Mouse (Mus musculus) cerebellum, postnatal 14 days (tissue): ENCODE data around the gene Aasdh.
"Not testable (repeated sequence)": the region's sequence is repeated elsewhere in the genome, so short reads cannot be mapped to it uniquely, and the experiment has no call there.

ENCODE experiments used
- DNase-seq, 2 experiments: peaks; one replicate each; pipeline ENCODE4 v3.0.0; 2021; ENCODE audit warnings: mixed read lengths in 2 of 2

The Aasdh gene

GRCm38 (mm10) chr5:76905405-76906154, at the start of gene Aasdh:
Gene Aasdh (minus strand): TSS chr5:76905514.
- peak; percentile 99 for DNase-seq

DNA sequence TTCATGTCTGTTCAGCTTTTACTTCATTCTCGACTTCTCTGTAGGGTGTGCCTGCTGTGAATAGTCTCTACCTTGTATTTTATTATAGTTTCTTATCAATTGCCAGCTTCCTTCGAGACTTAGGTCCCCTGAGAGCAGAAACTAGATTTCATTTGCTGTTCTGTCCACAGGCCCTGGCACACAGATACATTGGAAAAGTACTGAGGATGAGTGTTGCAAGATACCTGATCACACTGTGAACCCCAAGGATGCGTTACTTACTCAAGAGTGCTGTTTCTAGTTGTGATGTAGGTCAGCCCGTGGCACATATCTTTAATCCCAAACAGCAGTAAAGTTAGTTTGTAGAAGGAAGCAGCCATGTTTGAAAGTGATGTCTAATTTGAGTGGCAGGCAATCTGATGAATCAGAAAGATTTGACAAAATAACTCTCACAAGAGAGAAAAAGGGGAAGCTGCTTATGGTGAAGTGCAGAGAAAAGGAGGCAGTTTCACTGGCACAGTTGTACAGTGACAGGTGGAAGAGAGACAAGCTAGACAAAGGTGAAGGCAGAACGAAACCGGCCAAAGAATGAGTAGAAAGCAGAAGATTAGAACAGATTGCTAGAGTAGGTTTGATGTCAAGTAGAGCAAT, 49.1 kb upstream of the Aasdh start:
- DNase-seq, result no peak

DNA sequence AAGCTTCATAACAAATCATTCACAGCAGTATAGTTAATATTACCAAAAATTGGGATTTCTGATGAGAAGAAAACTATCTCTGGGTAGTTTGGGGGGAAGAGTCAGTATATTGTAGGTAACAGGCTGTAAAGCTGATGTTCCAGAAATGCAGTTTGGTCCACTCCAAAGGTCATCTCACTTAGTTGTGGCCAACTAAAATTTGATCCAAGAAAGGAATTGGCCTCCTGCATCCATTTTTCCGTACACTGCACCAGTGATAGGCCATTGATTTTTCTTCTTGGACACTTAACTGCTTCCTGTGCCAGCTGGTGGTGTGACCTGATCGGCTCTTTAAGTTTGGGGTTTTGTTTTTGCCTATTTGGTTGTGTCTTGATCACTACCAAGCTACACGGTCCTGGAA, 48.5 kb upstream of the Aasdh start:
- DNase-seq, result no peak

DNA sequence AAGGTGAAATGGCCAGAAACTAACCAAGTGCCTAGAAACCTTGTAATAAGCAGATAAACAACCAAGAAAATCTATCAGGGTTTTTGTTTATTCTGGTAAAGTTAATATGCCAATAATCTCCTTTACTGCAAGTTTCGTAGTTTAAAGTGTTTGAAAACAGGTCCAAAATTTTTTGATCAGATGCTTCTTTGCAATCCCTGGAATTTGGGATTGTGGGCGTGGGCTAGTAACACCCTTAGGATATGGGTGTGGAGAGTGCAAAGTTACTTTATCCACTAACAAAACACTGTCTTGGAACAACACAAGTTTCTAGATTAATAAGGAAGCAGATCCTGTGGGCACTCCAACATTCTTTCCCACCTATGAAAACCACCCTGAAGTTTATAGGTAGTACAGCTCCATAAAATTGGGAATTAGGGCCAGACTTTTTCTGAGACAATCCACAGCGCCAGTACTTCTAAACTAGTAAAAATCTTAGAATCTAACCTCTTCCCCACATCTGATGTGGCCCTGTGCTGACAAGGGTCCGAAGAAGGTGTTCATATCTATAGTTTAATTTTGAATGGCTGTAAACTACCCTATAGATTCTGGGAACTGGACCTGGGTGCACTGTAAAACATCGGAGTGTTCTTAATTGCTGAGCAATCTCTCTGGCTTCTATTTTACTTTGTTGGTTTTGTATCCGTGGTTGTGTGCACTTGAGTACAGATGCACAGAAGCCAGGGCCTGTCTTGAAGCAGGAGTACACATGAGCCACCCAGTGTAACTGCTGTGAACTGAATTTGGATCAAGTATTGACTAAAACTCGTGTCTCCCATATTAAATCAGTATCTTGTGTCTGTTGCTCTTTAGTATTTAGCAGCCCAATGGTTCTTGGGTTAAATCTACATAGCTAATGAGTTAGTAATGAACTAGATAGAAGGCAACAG, 47.1 kb upstream of the Aasdh start:
- no peak for DNase-seq

DNA sequence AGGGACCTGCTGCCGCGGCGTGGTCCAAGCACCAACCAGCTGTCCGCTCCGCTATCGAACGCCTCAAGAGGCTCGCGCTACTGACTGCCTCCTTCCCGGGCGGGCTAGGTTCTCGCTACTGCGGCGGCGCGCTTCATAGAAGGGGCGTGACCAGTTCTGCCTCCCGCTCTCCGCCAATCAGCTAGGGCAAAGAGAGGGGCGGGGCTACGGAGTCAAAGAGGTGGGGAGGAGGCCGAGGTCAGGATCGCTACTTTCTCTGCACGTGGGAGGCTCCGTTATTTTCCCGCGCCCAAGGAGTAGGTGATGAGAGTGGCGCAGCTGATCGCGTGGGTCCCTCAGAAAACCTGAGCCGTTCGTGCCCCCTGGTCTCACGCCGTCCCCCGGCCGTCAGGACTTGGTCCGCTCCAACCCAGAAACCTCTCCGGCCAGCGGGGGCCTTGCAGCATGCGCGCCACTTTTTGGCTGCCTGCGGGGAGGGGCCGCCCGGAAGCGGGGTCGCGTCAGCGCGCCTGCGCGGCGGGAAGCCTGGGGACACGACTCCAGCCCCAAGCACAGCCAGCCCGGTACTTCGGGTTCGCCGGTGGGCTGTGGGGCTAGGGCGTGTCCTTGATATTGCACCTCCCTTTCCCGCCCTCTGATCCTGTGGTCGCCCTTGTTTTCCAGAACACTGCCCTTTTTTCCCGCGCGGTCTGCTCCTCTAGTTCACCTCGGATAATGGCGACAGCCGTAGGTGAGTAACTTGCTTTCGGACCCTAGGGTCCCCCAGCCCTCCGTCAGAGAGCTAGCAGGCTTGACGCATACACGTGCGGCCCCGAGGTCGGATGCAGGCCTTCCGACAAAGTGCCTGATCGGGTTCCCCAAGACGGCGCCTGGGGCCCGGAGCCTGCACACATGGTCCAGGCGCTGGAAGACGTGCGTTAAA, 46.1 kb upstream of the Aasdh start, which contains the start of the genes Paics and Ppat:
TSS of gene Paics (plus strand) at position 202 of the 922 bp plus-strand sequence.
TSS of gene Ppat (minus strand) at position 473 of the 922 bp plus-strand sequence.
- DNase-seq, result peak; percentile 97 to 99

- no peak for DNase-seq
Observed at GRCm38 (mm10) chr5:76950343-76951105, 45.2 kb upstream of the Aasdh start.

- no peak for DNase-seq
Observed at GRCm38 (mm10) chr5:76947758-76948157, 42.4 kb upstream of the Aasdh start.

DNA sequence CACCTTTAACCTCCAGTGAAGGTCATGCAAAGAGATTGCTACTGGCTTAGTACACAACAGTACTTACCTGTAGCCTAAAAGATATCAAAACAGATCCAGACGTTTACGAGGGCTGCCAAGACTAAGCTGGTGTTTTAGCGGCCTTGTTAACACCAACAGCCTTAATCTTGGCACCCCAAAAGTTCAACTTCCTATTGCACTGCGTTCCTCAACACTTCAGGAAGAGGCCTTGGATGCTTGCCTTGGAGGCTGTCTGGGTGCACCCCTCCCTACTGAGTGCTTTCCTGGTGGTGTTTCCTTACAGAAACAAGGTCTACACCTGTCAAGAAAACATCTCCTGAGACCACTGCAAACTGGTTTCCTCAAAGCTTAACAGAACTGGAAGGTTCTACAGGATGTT, 41.8 kb upstream of the Aasdh start:
- DNase-seq, result no peak

GRCm38 (mm10) chr5:76945678-76946033, 40.3 kb upstream of the Aasdh start:
- no peak for DNase-seq

DNA sequence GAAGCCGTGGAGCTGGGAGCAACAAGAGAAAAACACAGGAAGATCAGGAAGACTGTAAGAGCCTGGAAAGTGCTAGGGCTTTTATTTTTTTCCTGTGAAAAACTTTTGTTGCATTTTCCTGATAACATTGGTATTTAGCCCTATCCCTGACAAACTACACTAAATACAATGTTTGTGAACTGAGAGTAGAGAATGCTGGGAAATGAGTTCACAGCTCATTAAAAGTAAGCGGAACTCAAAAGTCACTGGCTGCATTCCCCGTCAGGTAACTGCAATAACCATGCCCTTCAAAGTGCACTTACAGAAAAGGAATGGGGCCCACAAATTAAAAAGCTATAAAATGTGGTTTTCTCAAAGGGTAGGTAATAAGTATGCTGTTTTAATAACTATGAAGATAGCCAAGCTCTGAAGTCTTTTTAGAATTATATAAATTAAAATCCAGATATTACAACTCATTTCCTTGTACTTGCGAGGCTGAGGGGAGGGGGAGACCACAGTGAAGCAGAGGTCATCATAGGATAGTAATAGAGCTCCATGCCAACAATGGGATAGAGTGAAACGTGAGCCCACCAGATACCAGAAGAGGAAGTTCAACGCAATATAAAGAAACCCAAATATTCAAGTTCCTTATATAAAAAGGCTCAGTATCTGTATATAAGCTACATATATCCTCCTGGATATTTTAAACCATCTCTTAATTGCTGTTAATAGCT, 39.8 kb upstream of the Aasdh start:
- DNase-seq, result no peak

GRCm38 (mm10) chr5:76942505-76942904, 37.2 kb upstream of the Aasdh start:
- no peak for DNase-seq

GRCm38 (mm10) chr5:76941975-76942374, 36.7 kb upstream of the Aasdh start:
- DNase-seq, result no peak

DNA sequence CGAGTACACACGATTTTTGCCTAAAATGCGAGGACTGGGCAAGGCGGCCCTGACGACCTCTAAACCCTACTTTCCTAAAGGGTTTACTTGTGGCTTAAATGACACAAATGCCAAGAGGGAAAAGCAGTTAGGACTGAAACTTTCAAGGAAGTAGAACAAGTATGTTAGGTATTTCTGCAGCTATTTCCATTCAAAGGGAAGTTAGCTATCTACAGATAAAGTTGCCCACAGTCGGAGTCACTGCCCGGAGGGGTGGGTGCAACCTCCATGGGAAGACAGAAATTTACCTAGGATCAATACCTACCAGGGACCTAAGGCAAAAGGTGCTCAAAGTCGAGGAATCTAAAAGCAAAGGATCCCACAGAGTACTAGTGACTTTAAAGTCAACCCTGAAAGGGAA, 34.4 kb upstream of the Aasdh start:
- DNase-seq, result no peak

- no peak for DNase-seq
Observed at GRCm38 (mm10) chr5:76929180-76929877, 24.0 kb upstream of the Aasdh start.

- DNase-seq, result peak in 1 of 2 experiments; percentile 22
Observed at GRCm38 (mm10) chr5:76928124-76928832, 23.0 kb upstream of the Aasdh start.

- no peak for DNase-seq
Observed at GRCm38 (mm10) chr5:76924296-76924695, 19.0 kb upstream of the Aasdh start.

- peak; percentile 86 to 91 for DNase-seq
Observed at GRCm38 (mm10) chr5:76923428-76923827, 18.1 kb upstream of the Aasdh start.

DNA sequence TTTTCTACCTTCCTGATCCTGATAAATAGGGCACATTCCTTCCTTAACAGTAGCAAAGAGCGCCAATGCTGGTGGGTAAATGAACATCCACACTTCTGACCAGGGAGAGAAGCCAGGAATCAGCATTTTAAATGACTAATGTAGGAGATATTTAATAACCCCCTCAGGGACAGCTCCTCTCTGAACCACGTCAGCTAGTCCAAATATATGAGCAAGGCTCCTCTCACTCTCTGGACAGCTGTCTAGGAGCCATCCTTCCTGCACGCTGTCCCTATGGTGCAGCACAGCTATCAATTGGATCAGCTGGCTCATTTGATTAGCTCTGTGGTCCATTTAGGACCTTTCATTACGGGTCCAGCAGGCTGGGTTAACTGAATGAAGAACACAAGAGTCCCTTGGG, 17.5 kb upstream of the Aasdh start:
- no peak for DNase-seq

DNA sequence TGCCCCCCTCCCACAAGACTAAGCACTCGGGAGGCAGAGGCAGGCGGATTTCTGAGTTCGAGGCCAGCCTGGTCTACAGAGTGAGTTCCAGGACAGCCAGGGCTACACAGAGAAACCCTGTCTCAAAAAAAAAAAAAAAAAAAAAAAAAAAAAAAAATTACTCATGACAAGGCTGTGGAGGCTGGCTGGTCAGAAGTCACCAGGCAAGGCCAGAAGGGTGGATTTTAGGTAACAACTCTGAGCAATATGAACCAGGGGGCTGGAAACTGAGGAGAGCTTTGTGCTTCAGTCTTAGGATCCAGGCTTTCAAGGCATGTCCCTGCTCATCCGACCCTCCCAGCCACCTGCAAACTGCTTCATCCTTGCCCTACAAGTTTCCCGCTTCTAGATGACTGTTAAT, 7.2 kb upstream of the Aasdh start:
- DNase-seq, result not testable (repeated sequence)
